Mouse (Mus musculus): ENCODE results near the gene Shroom3. TPM values are rescaled to one million over a fixed set of nuclear protein-coding genes. Genes with fewer than 3 reads are reported as not detected.

Gene Shroom3
- total RNA-seq, 4 experiments from 2014 or later: 3.4 to 5.6 (median 3.6) TPM

- no peak for DNase-seq (ENCODE audit: low spot score in 2 of 2)
These were observed 278.1 kb downstream of the Shroom3 start for GRCm38 (mm10) chr5:92961353-92961752.

DNA sequence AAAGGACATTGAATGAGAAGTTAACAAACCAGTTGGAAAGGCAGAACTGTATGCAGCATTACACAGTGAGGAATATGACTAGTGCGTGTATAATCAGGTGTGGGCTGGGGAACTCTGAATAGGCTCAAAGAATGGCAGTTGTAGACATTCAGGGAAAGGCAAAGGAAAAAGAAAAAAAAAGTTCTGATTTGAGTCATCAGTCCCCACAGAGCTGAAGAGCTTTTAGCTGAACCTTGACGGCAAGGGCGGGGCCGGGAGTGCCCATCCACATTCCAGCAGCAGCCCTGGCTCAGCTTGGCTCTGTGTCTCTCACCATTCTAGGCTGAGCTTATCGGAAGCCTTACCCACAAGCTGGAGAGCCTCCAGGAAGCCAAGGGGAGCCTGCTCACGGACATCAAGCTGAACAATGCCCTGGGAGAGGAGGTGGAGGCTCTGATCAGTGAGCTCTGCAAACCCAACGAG lies 278.6 kb downstream of the Shroom3 start:
- no peak for DNase-seq (ENCODE audit: low spot score in 2 of 2)

DNA sequence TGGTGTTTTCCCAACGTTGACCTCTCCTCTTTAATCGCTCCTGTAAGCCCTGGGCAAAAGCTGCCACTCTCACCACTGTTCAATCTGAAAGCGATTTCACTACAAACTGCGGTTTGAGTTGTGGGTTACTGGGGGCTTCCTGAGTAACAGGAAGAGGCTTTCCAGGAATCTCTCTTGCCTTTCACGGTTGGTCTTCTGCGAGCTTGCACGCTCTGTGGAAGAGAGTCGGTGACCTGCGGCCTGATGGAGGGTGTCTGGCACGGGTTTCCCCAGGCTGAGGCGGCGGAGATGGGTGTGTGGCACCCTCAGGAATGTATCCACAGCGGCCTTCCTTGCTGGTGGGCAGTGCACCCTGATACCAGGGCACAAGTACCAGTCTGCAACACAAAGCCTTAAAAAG lies 281.5 kb downstream of the Shroom3 start:
- DNase-seq (ENCODE audit: low spot score in 2 of 2): no peak

GRCm38 (mm10) chr5:92967143-92967542 lies 283.9 kb downstream of the Shroom3 start:
- DNase-seq (ENCODE audit: low spot score in 2 of 2): no peak

GRCm38 (mm10) chr5:92967906-92968305 lies 284.7 kb downstream of the Shroom3 start:
- no peak for DNase-seq (ENCODE audit: low spot score in 2 of 2)

DNA sequence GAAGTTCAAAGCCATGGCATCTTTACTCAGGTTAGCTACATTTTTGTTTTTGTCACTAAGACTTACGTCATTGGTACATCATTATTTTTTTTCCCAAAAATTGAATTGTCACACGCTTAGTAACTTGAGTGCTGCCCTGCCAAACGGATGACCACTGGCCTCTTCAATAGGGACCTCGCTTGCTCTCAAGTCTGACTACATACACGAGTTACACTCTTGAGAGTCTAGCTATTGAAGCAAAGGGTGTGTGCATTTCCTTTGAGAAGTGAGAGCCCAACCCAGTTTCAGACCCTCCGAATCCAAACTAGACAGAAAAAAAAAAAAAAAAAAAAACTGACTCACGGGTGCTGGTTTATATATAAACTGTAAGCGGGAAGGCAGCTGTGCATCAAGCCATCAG lies 286.2 kb downstream of the Shroom3 start:
- no peak for DNase-seq (ENCODE audit: low spot score in 2 of 2)

GRCm38 (mm10) chr5:92969926-92970325 lies 286.7 kb downstream of the Shroom3 start:
- DNase-seq (ENCODE audit: low spot score in 2 of 2): no peak

- no peak for DNase-seq (ENCODE audit: low spot score in 2 of 2)
These were observed 287.2 kb downstream of the Shroom3 start for GRCm38 (mm10) chr5:92970480-92970879.

DNA sequence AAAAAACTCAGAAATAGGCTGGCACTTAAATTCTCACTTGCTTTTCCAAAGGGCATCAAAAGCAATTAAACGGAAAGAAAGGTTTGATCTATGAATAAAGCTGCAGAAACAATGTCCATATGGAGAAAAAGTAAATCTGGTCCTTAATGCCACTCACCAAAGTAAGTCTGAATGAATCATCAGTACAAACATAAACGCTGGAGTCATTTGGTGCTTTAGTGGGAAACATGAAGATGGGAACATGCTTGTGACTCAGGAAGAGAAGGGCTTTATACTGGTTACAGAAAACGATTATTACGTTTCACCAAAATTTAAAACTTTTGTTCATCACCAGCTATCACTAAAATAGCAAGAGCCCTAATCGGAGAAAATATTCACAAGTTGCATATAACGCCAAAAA lies 297.2 kb downstream of the Shroom3 start:
- DNase-seq (ENCODE audit: low spot score in 2 of 2): no peak

- DNase-seq (ENCODE audit: low spot score in 2 of 2): no peak
These were observed 297.6 kb downstream of the Shroom3 start for GRCm38 (mm10) chr5:92980862-92981261.

- no peak for DNase-seq (ENCODE audit: low spot score in 2 of 2)
These were observed 299.4 kb downstream of the Shroom3 start for GRCm38 (mm10) chr5:92982673-92983072.

DNA sequence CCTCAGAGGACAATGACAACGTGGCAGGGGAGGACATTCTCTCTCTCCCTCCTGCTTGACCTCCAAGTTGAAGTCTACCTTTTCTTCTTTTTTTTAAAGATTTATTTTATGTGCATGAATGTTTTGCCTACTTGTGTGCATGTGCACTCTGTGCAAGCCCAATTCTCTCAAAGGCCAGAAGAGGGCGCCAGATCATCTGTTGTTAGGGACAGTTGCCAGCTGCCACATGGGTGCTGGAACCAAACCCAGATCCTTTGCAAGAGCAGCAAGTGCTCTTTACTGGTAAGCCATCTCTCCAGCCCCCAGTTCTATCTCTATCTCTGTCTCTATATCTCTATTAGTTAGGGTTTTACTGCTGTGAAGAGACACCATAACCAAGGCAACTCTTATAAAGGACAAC lies 300.7 kb downstream of the Shroom3 start:
- DNase-seq (ENCODE audit: low spot score in 2 of 2): no peak

- DNase-seq (ENCODE audit: low spot score in 2 of 2): no peak
These were observed 301.5 kb downstream of the Shroom3 start for GRCm38 (mm10) chr5:92984692-92985091.

DNA sequence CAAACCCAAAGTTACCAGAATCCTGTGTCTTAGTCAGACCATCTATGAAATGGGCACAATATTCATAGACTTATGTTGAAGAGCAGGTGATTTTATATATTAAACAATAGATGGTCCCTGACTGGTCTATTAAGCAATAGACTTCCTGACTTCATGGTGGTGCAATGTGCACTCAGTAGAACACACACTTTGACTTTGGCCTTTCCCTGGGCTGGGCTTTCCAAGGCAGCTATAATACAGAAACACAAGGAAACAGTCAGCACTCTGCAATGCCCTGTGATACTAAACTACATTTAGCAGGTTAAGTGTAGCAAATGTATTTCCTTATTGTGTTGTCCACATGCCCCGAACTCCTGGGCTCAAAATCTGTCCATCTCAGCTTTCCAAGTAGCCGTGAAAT lies 302.2 kb downstream of the Shroom3 start:
- DNase-seq (ENCODE audit: low spot score in 2 of 2): no peak

- DNase-seq (ENCODE audit: low spot score in 2 of 2): no peak
These were observed 303.7 kb downstream of the Shroom3 start for GRCm38 (mm10) chr5:92986651-92987610.

- DNase-seq (ENCODE audit: low spot score in 2 of 2): no peak
These were observed 304.9 kb downstream of the Shroom3 start for GRCm38 (mm10) chr5:92987891-92988768.

- no peak for DNase-seq (ENCODE audit: low spot score in 2 of 2)
These were observed 305.6 kb downstream of the Shroom3 start for GRCm38 (mm10) chr5:92988769-92989356.

DNA sequence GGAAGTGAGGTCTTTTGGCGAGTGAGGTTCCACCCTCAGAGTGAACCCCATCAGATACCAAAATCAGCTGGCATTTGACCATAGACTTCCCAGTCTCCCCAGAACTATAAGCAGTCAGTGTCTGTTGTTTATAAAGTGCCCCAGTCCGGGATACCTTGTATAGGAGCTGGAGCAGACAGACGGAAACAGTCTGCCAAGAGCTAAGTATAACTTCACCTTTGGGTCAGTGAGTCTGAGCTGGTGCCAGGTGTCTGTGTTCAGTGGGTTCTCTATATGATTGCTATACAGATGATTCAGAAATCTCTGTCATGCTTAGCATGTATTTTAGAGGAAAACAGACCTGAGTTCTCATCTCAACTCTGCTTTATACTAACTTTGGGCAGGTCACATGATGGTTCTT lies 308.9 kb downstream of the Shroom3 start:
- DNase-seq (ENCODE audit: low spot score in 2 of 2): no peak

DNA sequence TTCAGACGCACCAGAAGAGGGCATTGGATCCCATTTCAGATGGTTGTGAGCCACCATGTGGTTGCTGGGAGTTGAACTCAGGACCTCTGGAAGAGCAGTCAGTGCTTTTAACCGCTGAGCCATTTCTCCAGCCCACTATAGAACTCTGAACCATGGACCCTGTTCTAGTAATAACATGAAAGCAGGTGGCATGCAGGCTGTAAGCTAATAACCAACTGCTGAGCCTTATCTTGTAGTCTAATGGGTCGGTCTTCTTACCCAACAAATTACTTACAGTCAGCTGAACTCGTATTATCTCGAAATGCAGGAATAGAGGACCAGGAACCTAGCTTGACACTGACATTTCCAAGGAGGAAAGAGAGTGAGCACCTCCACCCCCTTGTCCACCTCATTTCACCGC lies 311.1 kb downstream of the Shroom3 start:
- no peak for DNase-seq (ENCODE audit: low spot score in 2 of 2)

GRCm38 (mm10) chr5:92994861-92995260 lies 311.6 kb downstream of the Shroom3 start:
- no peak for DNase-seq (ENCODE audit: low spot score in 2 of 2)

- DNase-seq (ENCODE audit: low spot score in 2 of 2): no peak
These were observed 314.3 kb downstream of the Shroom3 start for GRCm38 (mm10) chr5:92997428-92998120.

Measured in left cerebral cortex, adult 8-10 months (tissue).